Mouse (Mus musculus) embryonic fibroblast, embryonic 13.5 days (primary cell): ENCODE results near the gene Sdad1.

Source experiments
- CTCF ChIP-seq: IDR thresholded peaks from 2 replicates; pipeline ENCODE4 v1.5.1; 2011; ENCODE audit warnings: mild to moderate bottlenecking, control low read depth, low read length, moderate library complexity, borderline replicate concordance; ENCODE audit not compliant: insufficient read depth
- POLR2A ChIP-seq: IDR thresholded peaks from 2 replicates; pipeline ENCODE4 v1.6.1; 2011; ENCODE audit warnings: low read depth, mild to moderate bottlenecking, control low read depth, low read length, moderate library complexity

DNA sequence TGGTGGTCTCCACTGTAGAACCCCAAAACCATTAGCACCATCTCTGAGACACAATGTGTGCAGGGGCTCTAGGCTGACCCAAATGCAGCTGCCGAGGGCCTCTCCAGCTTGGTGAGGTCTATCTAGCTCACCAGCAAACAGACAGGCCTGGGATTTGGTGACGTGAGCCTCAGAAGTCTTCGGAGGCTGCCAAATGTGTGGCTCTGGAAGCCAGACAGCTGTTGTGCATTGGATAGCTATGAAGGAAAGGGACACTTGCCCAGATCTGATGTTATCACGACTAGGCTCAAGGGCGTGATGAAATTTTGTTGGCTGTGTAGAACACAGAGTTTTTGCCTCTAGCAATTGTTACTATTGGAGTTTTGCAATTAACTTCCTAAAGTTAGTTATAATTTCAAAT is 13.0 kb upstream of the Sdad1 start:
- TF ChIP-seq CTCF (no peak), POLR2A (no peak)
